In genomic region chr12:32454794-32455193, GRCm38 (mm10) we compare ENCODE assay signal across 11 mouse cellular contexts.
DNase-seq lines count a peak whose midpoint lies in the region; ATAC-seq and TF ChIP-seq lines count a peak whose summit lies in the region.
"Had no signal": no experiment of that assay in that cellular context is flagged by ENCODE, and none has a peak within 500 bp of the region (broad histone marks: within the 10 kb centered on the region; RNA-seq: fewer than 3 reads in every experiment).

No protein-coding gene starts in this region.

- no peak for ATAC-seq in limb, embryonic 14.5 days (ENCODE audit: low FRiP score, low read depth)

- H3K36me3 ChIP-seq in limb, embryonic 14.5 days (ENCODE audit: control insufficient read depth, insufficient read depth, low read length): no peaks in the 10 kb centered on the region
- H3K36me3 ChIP-seq in limb, embryonic 10.5 days: no peaks in the 10 kb centered on the region
- H3K36me3 ChIP-seq: embryonic facial prominence, embryonic 12.5 days; limb, embryonic 12.5 days had no signal

- no peaks in the 10 kb centered on the region for H3K27me3 ChIP-seq in limb, embryonic 14.5 days (ENCODE audit: control insufficient read depth, insufficient read depth, low read length)
- no peaks in the 10 kb centered on the region for H3K27me3 ChIP-seq in limb, embryonic 10.5 days (ENCODE audit: low read depth, poor library complexity, severe bottlenecking)
- H3K27me3 ChIP-seq: embryonic facial prominence, embryonic 12.5 days; limb, embryonic 12.5 days had no signal

- no peak overlapping the region for H3K4me2 ChIP-seq in limb, embryonic 14.5 days (replicated peaks; ENCODE audit: low read depth, low read length, severe bottlenecking)
- H3K4me2 ChIP-seq: embryonic facial prominence, embryonic 12.5 days; limb, embryonic 12.5 days had no signal

- no peaks in the 10 kb centered on the region for H3K4me1 ChIP-seq in limb, embryonic 14.5 days (ENCODE audit: control insufficient read depth, insufficient read depth, low read length)
- no peaks in the 10 kb centered on the region for H3K4me1 ChIP-seq in limb, embryonic 10.5 days
- H3K4me1 ChIP-seq: embryonic facial prominence, embryonic 12.5 days; limb, embryonic 12.5 days had no signal

- intact Hi-C loops in heart, postnatal 36 days (cut with DNase I): loop anchor here (5.0 kb wide), 1 partner anchor 77 kb away; the partner anchor contains the start of gene Ccdc71l

- H3K4me3 ChIP-seq in limb, embryonic 14.5 days (replicated peaks; ENCODE audit: low read length): no peak overlapping the region
- H3K4me3 ChIP-seq in limb, embryonic 10.5 days: no peak overlapping the region
- H3K4me3 ChIP-seq: embryonic facial prominence, embryonic 12.5 days; limb, embryonic 12.5 days; myocyte had no signal

- H3K27ac ChIP-seq in limb, embryonic 14.5 days (replicated peaks; ENCODE audit: low read depth, low read length): no peak overlapping the region
- no peak overlapping the region for H3K27ac ChIP-seq in limb, embryonic 10.5 days
- H3K27ac ChIP-seq: embryonic facial prominence, embryonic 12.5 days; limb, embryonic 12.5 days had no signal

- H3K9me3 ChIP-seq in limb, embryonic 14.5 days (ENCODE audit: control insufficient read depth, low read length): no peaks in the 10 kb centered on the region
- H3K9me3 ChIP-seq in limb, embryonic 10.5 days (replicated peaks): no peaks in the 10 kb centered on the region
- H3K9me3 ChIP-seq: embryonic facial prominence, embryonic 12.5 days; limb, embryonic 12.5 days had no signal

- peak; percentile 59 to 66 for DNase-seq in heart, adult 18-20 months
- no peak for DNase-seq in heart, postnatal 36 days
- DNase-seq in limb, embryonic 14.5 days (ENCODE audit: low spot score): peak; percentile 24
- no peak for DNase-seq in limb, embryonic 10.5 days (ENCODE audit: low spot score)
- DNase-seq in adipocyte (ENCODE audit: low spot score): peak; percentile 92
- peak; percentile 38 to 49 for DNase-seq in kidney, postnatal 36 days
- DNase-seq in embryo, embryonic 9.5 days (ENCODE audit: extremely low spot score): no peak
- DNase-seq: layer of hippocampus, adult 9-11 months had no signal

- no peak overlapping the region for H3K9ac ChIP-seq in limb, embryonic 14.5 days (ENCODE audit: low read depth, low read length, severe bottlenecking)
- H3K9ac ChIP-seq: embryonic facial prominence, embryonic 12.5 days; limb, embryonic 12.5 days had no signal

- TF ChIP-seq POLR2A in limb, embryonic 14.5 days (IDR thresholded peaks at IDR 0.05; ENCODE audit: borderline replicate concordance, extremely low read depth, insufficient read depth, insufficient read length): no peak

Comparison
In these comparisons a context has a peak if more than half of its experiments do, and no peak if none do; other contexts are left out.
1. DNase-seq: peak in heart, adult 18-20 months (2 of 2), limb, embryonic 14.5 days (single experiment), adipocyte (single experiment) and kidney, postnatal 36 days (2 of 2); none in heart, postnatal 36 days (0 of 2), limb, embryonic 10.5 days (single experiment) and embryo, embryonic 9.5 days (single experiment).